ENCODE assay signal across 17 mouse cellular contexts in the genomic region with DNA sequence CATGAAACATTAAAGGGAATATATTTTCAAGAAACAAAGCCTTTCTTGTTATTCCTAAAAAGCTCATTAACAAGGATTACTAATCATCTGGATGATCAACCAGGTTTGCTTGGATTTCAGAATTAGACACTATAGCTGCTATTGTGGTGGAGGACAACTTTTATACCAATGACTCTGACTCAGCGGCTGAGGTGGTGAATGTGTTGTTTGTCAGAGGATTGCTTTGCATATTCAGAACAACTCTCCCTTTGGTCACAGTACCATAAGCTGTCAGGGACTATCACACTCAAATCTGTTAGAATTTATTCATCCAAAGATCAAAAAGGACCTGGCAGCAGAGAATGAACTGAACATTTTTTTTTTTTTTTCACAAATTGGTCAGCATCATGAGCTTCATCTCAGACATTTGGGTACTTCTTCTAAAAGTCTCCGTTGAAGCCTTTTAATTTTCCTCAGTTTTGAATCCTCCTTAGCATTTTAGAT.
"Had no signal": no experiment of that assay in that cellular context is flagged by ENCODE, and none has a peak within 500 bp of the region (broad histone marks: within the 10 kb centered on the region; RNA-seq: fewer than 3 reads in every experiment).

No protein-coding gene starts in this region.

- ATAC-seq: intestine, postnatal 0 days; midbrain, embryonic 15.5 days had no signal

- H3K4me2 ChIP-seq: kidney, embryonic 15.5 days; liver, embryonic 13.5 days; midbrain, embryonic 15.5 days; stomach, embryonic 15.5 days had no signal

- H3K36me3 ChIP-seq: kidney, embryonic 15.5 days; liver, embryonic 13.5 days; midbrain, embryonic 15.5 days; stomach, embryonic 15.5 days had no signal

- H3K27ac ChIP-seq: kidney, embryonic 15.5 days; left cerebral cortex, adult 2 months; liver, embryonic 13.5 days; midbrain, embryonic 15.5 days; stomach, embryonic 15.5 days had no signal

- H3K9me3 ChIP-seq: kidney, embryonic 15.5 days; liver, embryonic 13.5 days; midbrain, embryonic 15.5 days; stomach, embryonic 15.5 days had no signal

- DNase-seq: kidney, adult 2 months; kidney, postnatal 10 days; kidney, postnatal 36 days; layer of hippocampus, postnatal 36 days; liver, embryonic 13.5 days; lung, adult 2 months; lung, postnatal 14 days; lung, postnatal 4 days; right cerebral cortex, adult 18-20 months; right cerebral cortex, postnatal 14 days; right cerebral cortex, postnatal 4 days; thymus, postnatal 36 days had no signal

- H3K4me3 ChIP-seq: kidney, embryonic 15.5 days; left cerebral cortex, adult 2 months; liver, embryonic 13.5 days; midbrain, embryonic 15.5 days; stomach, embryonic 15.5 days had no signal

- H3K27me3 ChIP-seq: kidney, embryonic 15.5 days; liver, embryonic 13.5 days; midbrain, embryonic 15.5 days; stomach, embryonic 15.5 days had no signal

- H3K4me1 ChIP-seq: kidney, embryonic 15.5 days; liver, embryonic 13.5 days; midbrain, embryonic 15.5 days; stomach, embryonic 15.5 days had no signal

- H3K9ac ChIP-seq: kidney, embryonic 15.5 days; liver, embryonic 13.5 days; midbrain, embryonic 15.5 days; stomach, embryonic 15.5 days had no signal
